In genomic region chr11:70239541-70240279, GRCm38 (mm10) we compare ENCODE assay signal across 8 mouse cellular contexts. TPM values are rescaled to one million over a fixed set of nuclear protein-coding genes. Genes with fewer than 3 reads are reported as not detected.
DNase-seq lines count a peak whose midpoint lies in the region; ATAC-seq and TF ChIP-seq lines count a peak whose summit lies in the region.

Gm21988 (minus strand) TSS chr11:70239830.
Rnasek (minus strand) TSS chr11:70239842.

- peak within 1 kb of the TSS; percentile 81 for H3K4me3 ChIP-seq in forebrain, embryonic 15.5 days
- peak within 1 kb of the TSS; percentile 89 for H3K4me3 ChIP-seq in lung, embryonic 14.5 days (ENCODE audit: low read depth, low read length)

- no peaks in the 10 kb centered on the region for H3K9me3 ChIP-seq in forebrain, embryonic 15.5 days
- no peaks in the 10 kb centered on the region for H3K9me3 ChIP-seq in lung, embryonic 14.5 days (ENCODE audit: low read depth, low read length)

- peak; percentile 36 for ATAC-seq in cerebellum, adult (ENCODE audit: insufficient number of reproducible peaks, low FRiP score, low TSS enrichment)
- ATAC-seq in forebrain, embryonic 15.5 days (replicated peaks) = peak; percentile 42
- ATAC-seq in lung, embryonic 14.5 days (ENCODE audit: insufficient read depth) = peak; percentile 36
- peak; percentile 42 for ATAC-seq in neutrophil, adult 5-6 weeks (ENCODE audit: extremely low read depth, insufficient number of reproducible peaks, low FRiP score, poor library complexity, severe bottlenecking)

- peak; percentile 90 for DNase-seq in ES-CJ7 (ENCODE audit: low read depth, low spot score)
- peak; percentile 78 for DNase-seq in heart, postnatal 4 days
- peak; percentile 84 to 86 for DNase-seq in layer of hippocampus, adult 8-10 months (ENCODE audit: low spot score in 2 of 2)
- peak; percentile 93 for DNase-seq in lung, embryonic 14.5 days
- peak; percentile 76 for DNase-seq in testis, postnatal 14 days (ENCODE audit: low spot score)

- WGBS in forebrain, embryonic 15.5 days = under 1% methylated on average over 27 of the region's 35 CpGs
- 0% methylated on average over 28 of the region's 35 CpGs for WGBS in lung, embryonic 14.5 days

- H3K27ac ChIP-seq in forebrain, embryonic 15.5 days (replicated peaks) = peak within 1 kb of the TSS; percentile 93
- H3K27ac ChIP-seq in lung, embryonic 14.5 days (ENCODE audit: low read depth) = peak within 1 kb of the TSS; percentile 95

- peak within 1 kb of the TSS; percentile 97 for H3K4me2 ChIP-seq in forebrain, embryonic 15.5 days (replicated peaks)
- peak within 1 kb of the TSS; percentile 95 for H3K4me2 ChIP-seq in lung, embryonic 14.5 days

- peaks cover 37% of the 10 kb centered on the region for H3K4me1 ChIP-seq in forebrain, embryonic 15.5 days
- peaks cover 9% of the 10 kb centered on the region; the same call in 1 of the 2 replicates for H3K4me1 ChIP-seq in lung, embryonic 14.5 days (ENCODE audit: insufficient read depth)

- no peaks in the 10 kb centered on the region for H3K27me3 ChIP-seq in forebrain, embryonic 15.5 days
- no peaks in the 10 kb centered on the region for H3K27me3 ChIP-seq in lung, embryonic 14.5 days (ENCODE audit: insufficient read depth, low read length)

- TF ChIP-seq CTCF in lung, embryonic 14.5 days (IDR thresholded peaks at IDR 0.05; ENCODE audit: low read depth) = no peak

- peak within 1 kb of the TSS; percentile 87 for H3K9ac ChIP-seq in forebrain, embryonic 15.5 days (replicated peaks)
- H3K9ac ChIP-seq in lung, embryonic 14.5 days = peak within 1 kb of the TSS; percentile 78

- H3K36me3 ChIP-seq in forebrain, embryonic 15.5 days = peaks cover 10% of the 10 kb centered on the region
- H3K36me3 ChIP-seq in lung, embryonic 14.5 days (ENCODE audit: insufficient read depth) = peaks cover 13% of the 10 kb centered on the region

RNA-seq across cellular contexts. Expression of gene Gm21988, which starts in this region (rescaled TPM):
- 12.9 and 13.0 TPM in 2 replicates for polyA plus RNA-seq in forebrain, embryonic 15.5 days (2015; fragmentation: Nextera tagmentation; extraction: Ambion mirVana)
- 1 to 10 TPM; 2.4 to 2.6 TPM for total RNA-seq in heart, postnatal 4 days (2021)
- total RNA-seq in layer of hippocampus, adult 8-10 months (2022) = 1 to 10 TPM; 2.5 to 8.6 (median 3.5) TPM
- 9.3 and 10.8 TPM in 2 replicates for polyA plus RNA-seq in lung, embryonic 14.5 days (2014; fragmentation: Nextera tagmentation; extraction: Ambion mirVana)
- 0.47 and 0.86 TPM in 2 replicates for total RNA-seq in neutrophil, adult 5-6 weeks (2017)

RNA-seq across cellular contexts. Expression of gene Rnasek, which starts in this region (rescaled TPM):
- polyA plus RNA-seq in forebrain, embryonic 15.5 days (2015; fragmentation: Nextera tagmentation; extraction: Ambion mirVana) = 271 and 278 TPM in 2 replicates
- total RNA-seq in heart, postnatal 4 days (2021) = 10 to 100 TPM; 95.8 to 96.1 TPM
- total RNA-seq in layer of hippocampus, adult 8-10 months (2022) = 100 to 1,000 TPM; 203 to 263 (median 244) TPM
- polyA plus RNA-seq in lung, embryonic 14.5 days (2014; fragmentation: Nextera tagmentation; extraction: Ambion mirVana) = 135 and 140 TPM in 2 replicates
- total RNA-seq in neutrophil, adult 5-6 weeks (2017) = 60.4 and 69.0 TPM in 2 replicates

Comparison
In these comparisons a context has a peak if more than half of its experiments do, and no peak if none do; other contexts are left out.
1. Peak in every context shown above with its lines: DNase-seq, ATAC-seq, H3K4me3 ChIP-seq and H3K27ac ChIP-seq.